Mouse (Mus musculus): ENCODE data around the gene Sp7. TPM values are rescaled to one million over a fixed set of nuclear protein-coding genes. Genes with fewer than 3 reads are reported as not detected.

Sp7 gene
- polyA plus RNA-seq, 2 experiments: 11.7 to 22.5 TPM

- WGBS: 3% methylated on average over 34 of the region's 34 CpGs
- H3K27me3 ChIP-seq (ENCODE audit: control insufficient read depth, insufficient read depth, low read length): no peaks in the 10 kb centered on the region
- no peak for TF ChIP-seq POLR2A (IDR thresholded peaks at IDR 0.05; ENCODE audit: borderline replicate concordance, extremely low read depth, insufficient read depth, insufficient read length)
- DNase-seq (ENCODE audit: low spot score) (peak; percentile 85), ATAC-seq (ENCODE audit: low FRiP score, low read depth) (peak; percentile 89)
- H3K9me3 ChIP-seq (ENCODE audit: control insufficient read depth, low read length): no peaks in the 10 kb centered on the region
- H3K4me2 ChIP-seq (replicated peaks; ENCODE audit: low read depth, low read length, severe bottlenecking): peak overlapping the region; percentile 52
- peak overlapping the region; percentile 34 for H3K4me3 ChIP-seq (replicated peaks; ENCODE audit: low read length)
- H3K4me1 ChIP-seq (ENCODE audit: control insufficient read depth, insufficient read depth, low read length): peaks cover 19% of the 10 kb centered on the region
- no peaks in the 10 kb centered on the region for H3K36me3 ChIP-seq (ENCODE audit: control insufficient read depth, insufficient read depth, low read length)
- H3K27ac ChIP-seq (replicated peaks; ENCODE audit: low read depth, low read length): peak overlapping the region; percentile 83
- H3K9ac ChIP-seq (ENCODE audit: low read depth, low read length, severe bottlenecking): peak overlapping the region; percentile 58
These were observed 32.5 kb upstream of the Sp7 start for GRCm38 (mm10) chr15:102399229-102400221.

- TF ChIP-seq POLR2A (IDR thresholded peaks at IDR 0.05; ENCODE audit: borderline replicate concordance, extremely low read depth, insufficient read depth, insufficient read length): no peak
- H3K4me2 ChIP-seq (replicated peaks; ENCODE audit: low read depth, low read length, severe bottlenecking): peak overlapping the region; percentile 52
- H3K36me3 ChIP-seq (ENCODE audit: control insufficient read depth, insufficient read depth, low read length): no peaks in the 10 kb centered on the region
- H3K27me3 ChIP-seq (ENCODE audit: control insufficient read depth, insufficient read depth, low read length): no peaks in the 10 kb centered on the region
- WGBS: 15% methylated on average over 5 of the region's 5 CpGs
- no peak overlapping the region for H3K9ac ChIP-seq (ENCODE audit: low read depth, low read length, severe bottlenecking)
- no peak for DNase-seq (ENCODE audit: low spot score)
- H3K27ac ChIP-seq (replicated peaks; ENCODE audit: low read depth, low read length): peak overlapping the region; percentile 83; the same call in 1 of the 2 replicates
- H3K4me3 ChIP-seq (replicated peaks; ENCODE audit: low read length): no peak overlapping the region
- no peaks in the 10 kb centered on the region for H3K9me3 ChIP-seq (ENCODE audit: control insufficient read depth, low read length)
- ATAC-seq (ENCODE audit: low FRiP score, low read depth): no peak
- peaks cover 19% of the 10 kb centered on the region for H3K4me1 ChIP-seq (ENCODE audit: control insufficient read depth, insufficient read depth, low read length)
These were observed 31.6 kb upstream of the Sp7 start for GRCm38 (mm10) chr15:102398629-102399028.

GRCm38 (mm10) chr15:102395061-102395460 is 28.1 kb upstream of the Sp7 start:
- no peaks in the 10 kb centered on the region for H3K36me3 ChIP-seq (ENCODE audit: control insufficient read depth, insufficient read depth, low read length)
- ATAC-seq (ENCODE audit: low FRiP score, low read depth): no peak
- no peak overlapping the region for H3K4me3 ChIP-seq (replicated peaks; ENCODE audit: low read length)
- H3K27me3 ChIP-seq (ENCODE audit: control insufficient read depth, insufficient read depth, low read length): no peaks in the 10 kb centered on the region
- no peak overlapping the region for H3K4me2 ChIP-seq (replicated peaks; ENCODE audit: low read depth, low read length, severe bottlenecking)
- peaks cover 19% of the 10 kb centered on the region for H3K4me1 ChIP-seq (ENCODE audit: control insufficient read depth, insufficient read depth, low read length)
- WGBS: 2% methylated on average over 3 of the region's 3 CpGs
- DNase-seq (ENCODE audit: low spot score): no peak
- H3K9me3 ChIP-seq (ENCODE audit: control insufficient read depth, low read length): no peaks in the 10 kb centered on the region
- no peak for TF ChIP-seq POLR2A (IDR thresholded peaks at IDR 0.05; ENCODE audit: borderline replicate concordance, extremely low read depth, insufficient read depth, insufficient read length)
- H3K27ac ChIP-seq (replicated peaks; ENCODE audit: low read depth, low read length): no peak overlapping the region
- no peak overlapping the region for H3K9ac ChIP-seq (ENCODE audit: low read depth, low read length, severe bottlenecking)

- H3K27me3 ChIP-seq (ENCODE audit: control insufficient read depth, insufficient read depth, low read length): no peaks in the 10 kb centered on the region
- ATAC-seq (ENCODE audit: low FRiP score, low read depth) (no peak), DNase-seq (ENCODE audit: low spot score) (no peak)
- H3K4me1 ChIP-seq (ENCODE audit: control insufficient read depth, insufficient read depth, low read length): peaks cover 11% of the 10 kb centered on the region
- 0 out of 2 replicates have a peak overlapping the region, but pooled peaks have one; percentile 38 for H3K27ac ChIP-seq (replicated peaks; ENCODE audit: low read depth, low read length)
- H3K9me3 ChIP-seq (ENCODE audit: control insufficient read depth, low read length): no peaks in the 10 kb centered on the region
- H3K9ac ChIP-seq (ENCODE audit: low read depth, low read length, severe bottlenecking): no peak overlapping the region
- TF ChIP-seq POLR2A (IDR thresholded peaks at IDR 0.05; ENCODE audit: borderline replicate concordance, extremely low read depth, insufficient read depth, insufficient read length): no peak
- no peaks in the 10 kb centered on the region for H3K36me3 ChIP-seq (ENCODE audit: control insufficient read depth, insufficient read depth, low read length)
- no peak overlapping the region for H3K4me3 ChIP-seq (replicated peaks; ENCODE audit: low read length)
- H3K4me2 ChIP-seq (replicated peaks; ENCODE audit: low read depth, low read length, severe bottlenecking): no peak overlapping the region
These were observed 26.6 kb upstream of the Sp7 start for GRCm38 (mm10) chr15:102393584-102394014.

GRCm38 (mm10) chr15:102392520-102392919 is 25.5 kb upstream of the Sp7 start:
- no peaks in the 10 kb centered on the region for H3K9me3 ChIP-seq (ENCODE audit: control insufficient read depth, low read length)
- H3K9ac ChIP-seq (ENCODE audit: low read depth, low read length, severe bottlenecking): no peak overlapping the region
- TF ChIP-seq POLR2A (IDR thresholded peaks at IDR 0.05; ENCODE audit: borderline replicate concordance, extremely low read depth, insufficient read depth, insufficient read length): no peak
- no peak overlapping the region for H3K4me2 ChIP-seq (replicated peaks; ENCODE audit: low read depth, low read length, severe bottlenecking)
- DNase-seq (ENCODE audit: low spot score) (no peak), ATAC-seq (ENCODE audit: low FRiP score, low read depth) (no peak)
- peaks cover 9% of the 10 kb centered on the region for H3K4me1 ChIP-seq (ENCODE audit: control insufficient read depth, insufficient read depth, low read length)
- H3K27ac ChIP-seq (replicated peaks; ENCODE audit: low read depth, low read length): no peak overlapping the region
- no peaks in the 10 kb centered on the region for H3K27me3 ChIP-seq (ENCODE audit: control insufficient read depth, insufficient read depth, low read length)
- 51% methylated on average over 2 of the region's 2 CpGs for WGBS
- no peaks in the 10 kb centered on the region for H3K36me3 ChIP-seq (ENCODE audit: control insufficient read depth, insufficient read depth, low read length)
- H3K4me3 ChIP-seq (replicated peaks; ENCODE audit: low read length): no peak overlapping the region
